Mouse (Mus musculus): Measurements from ENCODE around the gene Arl6ip6. TPM values are rescaled to one million over a fixed set of nuclear protein-coding genes. Genes with fewer than 3 reads are reported as not detected.
A peak's percentile ranks its signal among the peaks of the same experiment; 100 is the strongest.

Gene Arl6ip6
- polyA plus RNA-seq, 1 experiment from 2014 or later, result 39.9 TPM

DNA sequence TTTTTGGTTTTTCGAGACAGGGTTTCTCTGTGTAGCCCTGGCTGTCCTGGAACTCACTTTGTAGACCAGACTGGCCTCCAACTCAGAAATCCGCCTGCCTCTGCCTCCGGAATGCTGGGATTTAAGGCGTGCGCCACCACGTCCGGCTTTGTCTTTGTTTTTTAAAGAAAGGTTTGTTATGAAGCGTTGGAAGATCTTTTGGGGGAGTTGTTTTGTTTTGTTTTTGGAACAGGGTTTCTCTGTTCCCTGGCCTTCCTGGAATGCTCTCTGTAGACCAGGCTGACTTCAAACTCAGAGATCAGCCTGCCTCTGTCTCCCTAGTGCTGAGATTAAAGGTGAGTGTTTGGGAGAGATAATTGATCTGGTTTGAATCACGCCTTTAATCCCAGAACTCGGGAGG is 4.9 kb downstream of the Arl6ip6 start:
- DNase-seq (no peak), ATAC-seq (ENCODE audit: low FRiP score, low TSS enrichment) (no peak)
- no peak overlapping the region for H3K27ac ChIP-seq (replicated peaks; ENCODE audit: low read depth, low read length)
- no peak overlapping the region for H3K4me3 ChIP-seq (replicated peaks; ENCODE audit: low read depth, low read length)
- no peaks in the 10 kb centered on the region for H3K27me3 ChIP-seq (ENCODE audit: control insufficient read depth, insufficient read depth, low read length)
- H3K4me2 ChIP-seq (ENCODE audit: low read length), result no peak overlapping the region
- WGBS, result 95% methylated on average over 10 of the region's 10 CpGs
- no peak overlapping the region for H3K9ac ChIP-seq (replicated peaks; ENCODE audit: low read length)
- H3K9me3 ChIP-seq (ENCODE audit: control insufficient read depth, low read length), result no peaks in the 10 kb centered on the region
- peaks cover 21% of the 10 kb centered on the region for H3K36me3 ChIP-seq (ENCODE audit: control insufficient read depth, insufficient read depth, low read length)
- peaks cover 5% of the 10 kb centered on the region; the same call in 1 of the 2 replicates for H3K4me1 ChIP-seq (ENCODE audit: control insufficient read depth, insufficient read depth, low read length)

DNA sequence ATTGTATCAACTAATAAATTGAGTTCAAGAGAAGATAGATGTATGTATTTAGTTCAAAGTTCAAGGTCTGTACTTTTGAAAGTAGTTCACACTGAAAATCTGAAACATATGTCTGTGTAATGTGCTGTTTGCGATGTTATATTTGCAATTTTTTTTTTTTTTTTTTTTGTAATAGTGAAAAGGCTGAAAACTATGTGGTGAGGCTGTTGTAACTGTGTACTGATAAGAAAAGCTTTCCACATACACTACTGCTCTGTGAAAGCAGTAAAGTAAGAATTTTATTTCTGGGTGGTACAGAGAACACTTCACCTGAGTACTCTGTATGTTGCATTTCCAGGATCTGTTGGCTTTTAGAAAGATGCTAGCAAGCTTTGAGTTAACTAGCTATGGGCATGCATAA is 7.7 kb downstream of the Arl6ip6 start:
- H3K4me2 ChIP-seq (ENCODE audit: low read length), result no peak overlapping the region
- H3K36me3 ChIP-seq (ENCODE audit: control insufficient read depth, insufficient read depth, low read length), result peaks cover 28% of the 10 kb centered on the region
- no peak overlapping the region for H3K27ac ChIP-seq (replicated peaks; ENCODE audit: low read depth, low read length)
- 98% methylated on average over 1 of the region's 1 CpGs for WGBS
- ATAC-seq (ENCODE audit: low FRiP score, low TSS enrichment), result no peak
- H3K27me3 ChIP-seq (ENCODE audit: control insufficient read depth, insufficient read depth, low read length), result no peaks in the 10 kb centered on the region
- no peak overlapping the region for H3K9ac ChIP-seq (replicated peaks; ENCODE audit: low read length)
- H3K9me3 ChIP-seq (ENCODE audit: control insufficient read depth, low read length), result no peaks in the 10 kb centered on the region
- no peak for DNase-seq
- H3K4me1 ChIP-seq (ENCODE audit: control insufficient read depth, insufficient read depth, low read length), result no peaks in the 10 kb centered on the region
- H3K4me3 ChIP-seq (replicated peaks; ENCODE audit: low read depth, low read length), result no peak overlapping the region

DNA sequence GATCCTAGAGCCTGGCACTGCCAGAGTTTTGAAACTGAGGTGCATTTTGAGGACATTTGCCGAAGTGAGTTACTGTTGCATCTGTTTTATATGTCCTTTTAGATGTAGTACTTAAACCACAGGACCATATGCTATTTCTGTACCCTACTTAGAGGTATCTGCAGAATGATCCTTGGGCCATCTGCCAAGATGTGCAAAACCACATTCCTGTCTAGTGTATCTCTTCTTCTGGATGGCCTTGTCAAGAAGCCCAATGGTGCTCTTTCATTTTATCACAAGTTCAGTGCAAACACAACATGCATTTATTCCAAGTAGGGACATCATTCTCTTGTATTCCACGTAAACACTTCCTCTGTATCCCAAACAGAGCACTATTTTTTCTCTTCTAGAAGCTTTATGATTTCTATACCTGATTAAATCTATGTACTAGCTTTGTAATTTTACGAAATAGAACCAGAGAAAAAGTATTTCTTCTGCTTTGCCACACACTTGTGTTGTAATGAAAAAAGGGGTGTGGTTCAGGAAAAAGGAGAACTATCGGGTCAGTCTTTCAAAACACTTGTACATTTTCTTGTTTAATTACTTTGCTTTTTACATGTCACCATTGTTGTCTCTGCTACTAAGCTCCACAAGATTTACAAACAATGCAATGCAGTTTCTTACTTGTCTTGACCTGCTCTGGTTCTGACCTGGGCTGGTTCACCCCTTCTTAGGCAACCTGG is 8.8 kb downstream of the Arl6ip6 start:
- no peaks in the 10 kb centered on the region for H3K9me3 ChIP-seq (ENCODE audit: control insufficient read depth, low read length)
- no peak for ATAC-seq (ENCODE audit: low FRiP score, low TSS enrichment)
- no peak for DNase-seq
- no peak overlapping the region for H3K9ac ChIP-seq (replicated peaks; ENCODE audit: low read length)
- WGBS, result 96% methylated on average over 4 of the region's 4 CpGs
- H3K4me2 ChIP-seq (ENCODE audit: low read length), result no peak overlapping the region
- H3K36me3 ChIP-seq (ENCODE audit: control insufficient read depth, insufficient read depth, low read length), result peaks cover 24% of the 10 kb centered on the region
- H3K4me1 ChIP-seq (ENCODE audit: control insufficient read depth, insufficient read depth, low read length), result no peaks in the 10 kb centered on the region
- H3K27ac ChIP-seq (replicated peaks; ENCODE audit: low read depth, low read length), result no peak overlapping the region
- H3K4me3 ChIP-seq (replicated peaks; ENCODE audit: low read depth, low read length), result no peak overlapping the region
- no peaks in the 10 kb centered on the region for H3K27me3 ChIP-seq (ENCODE audit: control insufficient read depth, insufficient read depth, low read length)

DNA sequence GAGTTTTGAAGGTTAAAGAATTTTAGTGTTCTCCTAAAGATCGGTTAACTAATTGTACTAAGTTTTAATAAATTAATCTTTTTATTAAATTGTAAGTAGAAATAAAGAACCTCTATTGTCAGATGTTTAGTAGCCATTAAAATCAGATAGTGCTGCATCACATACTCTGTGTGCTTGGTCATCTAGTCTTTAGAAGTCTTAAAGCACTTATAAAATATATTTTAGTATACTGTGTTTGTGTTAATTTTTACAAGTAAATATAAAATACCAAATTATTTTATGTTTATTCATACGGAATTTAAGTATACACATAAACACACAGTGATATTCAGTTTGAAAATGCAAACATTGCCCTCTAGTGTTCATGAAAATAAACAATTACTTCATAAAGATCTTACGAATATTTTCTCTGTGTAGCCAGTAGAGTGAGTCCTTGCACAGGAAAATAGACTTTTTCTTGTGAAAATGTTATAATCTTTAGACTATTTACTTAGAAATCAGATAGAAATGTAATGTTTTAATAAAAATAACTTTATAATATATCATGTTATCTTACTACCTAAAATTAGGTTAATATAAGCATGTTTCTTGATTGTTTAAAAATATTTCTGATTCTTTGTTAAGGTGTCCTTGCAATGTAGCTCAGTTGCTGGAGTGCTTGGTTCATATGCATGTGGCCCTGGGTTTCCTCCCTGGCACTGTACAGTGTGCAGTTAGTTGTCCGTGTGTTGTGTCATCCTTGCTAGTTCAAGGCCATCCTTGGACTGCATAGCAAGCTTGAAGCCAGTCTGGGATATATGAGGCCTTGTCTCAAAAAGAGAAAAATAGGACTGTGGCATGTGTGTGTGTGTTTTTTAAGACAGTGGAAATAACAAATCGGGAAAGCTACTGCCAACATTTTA is 13.1 kb downstream of the Arl6ip6 start:
- 74% methylated on average over 5 of the region's 5 CpGs for WGBS

DNA sequence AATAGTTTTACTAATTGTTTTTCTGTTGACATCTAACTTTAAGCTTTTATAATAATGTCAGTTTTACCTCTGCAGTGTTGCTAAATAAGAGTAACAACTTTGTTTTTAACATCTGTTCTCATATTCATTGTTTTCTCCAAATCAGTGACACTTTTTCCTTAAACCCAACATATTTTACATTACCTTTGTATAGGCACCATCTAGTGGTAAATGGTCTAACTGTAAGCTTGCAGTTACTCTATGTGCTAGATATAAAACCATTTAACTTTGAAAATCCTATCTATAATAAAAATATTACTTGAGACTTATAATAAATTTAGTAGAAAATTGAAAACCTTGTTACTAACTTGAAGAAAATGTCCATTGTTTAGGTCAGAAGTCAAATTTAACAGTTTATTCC is 15.2 kb downstream of the Arl6ip6 start:
- H3K9me3 ChIP-seq (ENCODE audit: control insufficient read depth, low read length), result no peaks in the 10 kb centered on the region
- DNase-seq (peak; percentile 24), ATAC-seq (ENCODE audit: low FRiP score, low TSS enrichment) (no peak)
- H3K9ac ChIP-seq (replicated peaks; ENCODE audit: low read length), result no peak overlapping the region
- H3K27me3 ChIP-seq (ENCODE audit: control insufficient read depth, insufficient read depth, low read length), result no peaks in the 10 kb centered on the region
- H3K4me3 ChIP-seq (replicated peaks; ENCODE audit: low read depth, low read length), result no peak overlapping the region
- peaks cover 21% of the 10 kb centered on the region for H3K36me3 ChIP-seq (ENCODE audit: control insufficient read depth, insufficient read depth, low read length)
- H3K4me1 ChIP-seq (ENCODE audit: control insufficient read depth, insufficient read depth, low read length), result no peaks in the 10 kb centered on the region
- H3K27ac ChIP-seq (replicated peaks; ENCODE audit: low read depth, low read length), result no peak overlapping the region
- no peak overlapping the region for H3K4me2 ChIP-seq (ENCODE audit: low read length)

More for the DNA sequence above, 13.1 kb downstream of the Arl6ip6 start:
- Histone ChIP-seq H3K4me3 (replicated peaks; ENCODE audit: low read depth, low read length) (no peak overlapping the region), H3K4me1 (ENCODE audit: control insufficient read depth, insufficient read depth, low read length) (no peaks in the 10 kb centered on the region), H3K9ac (replicated peaks; ENCODE audit: low read length) (no peak overlapping the region), H3K9me3 (ENCODE audit: control insufficient read depth, low read length) (no peaks in the 10 kb centered on the region), H3K27ac (replicated peaks; ENCODE audit: low read depth, low read length) (no peak overlapping the region), H3K36me3 (ENCODE audit: control insufficient read depth, insufficient read depth, low read length) (peaks cover 12% of the 10 kb centered on the region), H3K27me3 (ENCODE audit: control insufficient read depth, insufficient read depth, low read length) (no peaks in the 10 kb centered on the region), H3K4me2 (ENCODE audit: low read length) (no peak overlapping the region)
- peak; percentile 81 for DNase-seq
- no peak; the same call in 1 of the 2 replicates for ATAC-seq (ENCODE audit: low FRiP score, low TSS enrichment)

DNA sequence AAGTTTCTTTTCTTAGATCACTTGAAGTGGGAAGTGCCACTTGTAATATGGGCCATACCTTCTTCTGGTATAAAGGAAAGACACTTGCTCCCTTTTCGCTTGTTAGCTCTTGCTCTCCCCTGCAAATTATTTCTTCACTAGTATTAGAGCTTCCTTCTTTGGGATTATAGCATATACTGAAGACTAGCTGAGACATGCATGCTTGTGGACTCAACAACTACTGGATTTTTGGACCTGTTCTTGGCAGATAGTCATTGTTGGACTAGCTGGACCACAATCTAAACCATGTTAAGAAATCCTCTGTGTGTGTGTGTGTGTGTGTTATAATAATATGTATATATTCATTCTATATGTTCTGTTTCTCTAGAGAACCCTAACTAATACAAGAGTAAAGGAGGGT is 22.0 kb downstream of the Arl6ip6 start:
- H3K9me3 ChIP-seq (ENCODE audit: control insufficient read depth, low read length), result no peaks in the 10 kb centered on the region
- DNase-seq (no peak), ATAC-seq (ENCODE audit: low FRiP score, low TSS enrichment) (no peak)
- no peaks in the 10 kb centered on the region for H3K27me3 ChIP-seq (ENCODE audit: control insufficient read depth, insufficient read depth, low read length)
- H3K9ac ChIP-seq (replicated peaks; ENCODE audit: low read length), result no peak overlapping the region
- no peaks in the 10 kb centered on the region for H3K4me1 ChIP-seq (ENCODE audit: control insufficient read depth, insufficient read depth, low read length)
- H3K36me3 ChIP-seq (ENCODE audit: control insufficient read depth, insufficient read depth, low read length), result peaks cover 26% of the 10 kb centered on the region; the same call in 1 of the 2 replicates
- no peak overlapping the region for H3K27ac ChIP-seq (replicated peaks; ENCODE audit: low read depth, low read length)
- 98% methylated on average over 1 of the region's 1 CpGs for WGBS
- H3K4me3 ChIP-seq (replicated peaks; ENCODE audit: low read depth, low read length), result no peak overlapping the region
- H3K4me2 ChIP-seq (ENCODE audit: low read length), result no peak overlapping the region

DNA sequence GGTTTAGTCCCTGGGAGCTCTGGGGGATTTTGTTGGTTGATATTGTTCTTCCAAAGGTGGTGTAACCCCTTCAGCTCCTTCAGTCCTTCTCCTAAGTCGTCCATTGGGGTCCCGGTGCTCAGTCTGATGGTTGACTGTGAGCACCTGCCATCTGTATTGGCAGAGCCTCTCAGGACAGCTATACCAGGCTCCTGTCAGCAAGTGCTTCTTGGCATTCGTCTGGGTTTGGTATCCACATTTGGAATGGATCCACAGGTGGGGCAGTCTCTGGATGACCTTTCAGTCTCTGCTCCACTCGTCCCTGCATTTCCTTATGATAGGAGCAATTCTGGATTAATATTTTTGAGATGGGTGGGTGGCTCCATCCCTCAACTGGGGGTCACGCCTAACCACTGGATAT is 30.7 kb downstream of the Arl6ip6 start:
- no peak overlapping the region for H3K9ac ChIP-seq (replicated peaks; ENCODE audit: low read length)
- 90% methylated on average over 5 of the region's 5 CpGs for WGBS
- no peak for ATAC-seq (ENCODE audit: low FRiP score, low TSS enrichment)
- H3K4me3 ChIP-seq (replicated peaks; ENCODE audit: low read depth, low read length), result no peak overlapping the region
- no peaks in the 10 kb centered on the region for H3K4me1 ChIP-seq (ENCODE audit: control insufficient read depth, insufficient read depth, low read length)
- H3K27me3 ChIP-seq (ENCODE audit: control insufficient read depth, insufficient read depth, low read length), result no peaks in the 10 kb centered on the region
- DNase-seq, result no peak
- H3K9me3 ChIP-seq (ENCODE audit: control insufficient read depth, low read length), result 0 out of 2 replicates have a peak, but pooled peaks cover 5% of the 10 kb centered on the region
- no peak overlapping the region for H3K27ac ChIP-seq (replicated peaks; ENCODE audit: low read depth, low read length)
- no peak overlapping the region for H3K4me2 ChIP-seq (ENCODE audit: low read length)
- 0 out of 2 replicates have a peak, but pooled peaks cover 9% of the 10 kb centered on the region for H3K36me3 ChIP-seq (ENCODE audit: control insufficient read depth, insufficient read depth, low read length)

DNA sequence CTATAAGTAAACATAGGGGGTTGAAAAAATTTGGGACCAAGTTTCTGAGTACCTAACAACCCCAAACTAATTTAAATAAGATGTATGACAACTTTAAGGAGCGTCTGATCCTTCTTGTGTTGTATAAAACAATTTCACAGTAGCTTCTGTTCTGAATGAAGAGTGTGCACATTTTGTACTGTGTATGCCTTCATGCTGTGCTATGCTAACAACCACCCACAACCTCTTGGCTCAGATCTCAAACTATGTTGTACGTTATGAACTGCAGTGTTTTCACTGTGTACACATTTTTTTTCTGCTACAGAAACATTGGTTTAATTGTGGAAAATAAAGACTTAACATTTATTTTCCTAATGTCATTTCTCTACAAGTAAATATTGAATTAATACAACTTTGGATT is 65.5 kb downstream of the Arl6ip6 start:
- no peak overlapping the region for H3K4me2 ChIP-seq (ENCODE audit: low read length)
- H3K27me3 ChIP-seq (ENCODE audit: control insufficient read depth, insufficient read depth, low read length), result no peaks in the 10 kb centered on the region
- 64% methylated on average over 2 of the region's 2 CpGs for WGBS
- ATAC-seq (ENCODE audit: low FRiP score, low TSS enrichment) (no peak), DNase-seq (no peak)
- no peaks in the 10 kb centered on the region for H3K36me3 ChIP-seq (ENCODE audit: control insufficient read depth, insufficient read depth, low read length)
- H3K27ac ChIP-seq (replicated peaks; ENCODE audit: low read depth, low read length), result no peak overlapping the region
- H3K4me3 ChIP-seq (replicated peaks; ENCODE audit: low read depth, low read length), result no peak overlapping the region
- no peak overlapping the region for H3K9ac ChIP-seq (replicated peaks; ENCODE audit: low read length)
- H3K4me1 ChIP-seq (ENCODE audit: control insufficient read depth, insufficient read depth, low read length), result no peaks in the 10 kb centered on the region
- no peaks in the 10 kb centered on the region for H3K9me3 ChIP-seq (ENCODE audit: control insufficient read depth, low read length)

Data from midbrain, embryonic 14.5 days (tissue).